Mouse (Mus musculus) liver, postnatal 0 days (tissue): Measurements from ENCODE around the gene Ppp1r21.

Experiments used
- CTCF ChIP-seq: sonication (generic); IDR thresholded peaks from 2 replicates; pipeline ENCODE4 v1.5.1; 2016; ENCODE audit warnings: antibody characterized with exemption, low read depth
- EP300 ChIP-seq: IDR thresholded peaks from 2 replicates; pipeline ENCODE4 v1.6.1; 2016; ENCODE audit warnings: antibody characterized with exemption, low read depth, mild to moderate bottlenecking

DNA sequence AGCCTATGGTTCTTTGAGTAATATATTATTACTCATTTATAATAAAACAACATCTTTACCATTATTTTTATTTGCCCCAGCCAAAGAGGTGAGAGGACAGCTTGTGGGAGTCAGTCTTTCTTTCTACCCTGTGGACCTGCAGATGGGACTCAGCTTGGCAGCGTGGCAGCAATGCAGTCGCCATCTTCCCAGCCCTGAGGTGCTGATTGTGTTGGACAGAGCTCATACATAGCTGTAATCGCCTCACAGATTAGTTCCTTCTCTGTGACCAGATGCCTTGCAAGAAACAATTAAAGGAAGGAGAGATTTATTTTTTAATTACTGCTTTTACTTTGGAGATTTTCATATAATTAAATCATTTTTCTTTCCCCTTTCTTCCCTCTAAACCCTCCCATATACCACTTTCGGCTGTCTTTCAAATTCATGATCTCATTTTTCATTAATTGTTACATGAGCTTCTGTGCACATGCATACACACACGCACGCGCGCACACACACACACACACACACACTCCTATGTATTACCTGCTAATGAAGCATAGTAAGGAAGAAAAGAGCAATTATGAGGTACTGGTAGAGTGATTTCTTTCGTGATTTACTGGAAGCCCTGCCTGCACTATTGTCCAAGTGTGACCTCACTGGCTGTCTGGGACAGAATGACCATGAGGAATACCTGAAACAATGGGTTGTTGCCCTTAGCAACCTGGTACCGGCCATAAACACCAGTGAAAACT lies 40.1 kb downstream of the Ppp1r21 start:
- no peak for TF ChIP-seq CTCF
- no peak for TF ChIP-seq EP300
